ENCODE assay signal across 19 mouse cellular contexts in the genomic region with DNA sequence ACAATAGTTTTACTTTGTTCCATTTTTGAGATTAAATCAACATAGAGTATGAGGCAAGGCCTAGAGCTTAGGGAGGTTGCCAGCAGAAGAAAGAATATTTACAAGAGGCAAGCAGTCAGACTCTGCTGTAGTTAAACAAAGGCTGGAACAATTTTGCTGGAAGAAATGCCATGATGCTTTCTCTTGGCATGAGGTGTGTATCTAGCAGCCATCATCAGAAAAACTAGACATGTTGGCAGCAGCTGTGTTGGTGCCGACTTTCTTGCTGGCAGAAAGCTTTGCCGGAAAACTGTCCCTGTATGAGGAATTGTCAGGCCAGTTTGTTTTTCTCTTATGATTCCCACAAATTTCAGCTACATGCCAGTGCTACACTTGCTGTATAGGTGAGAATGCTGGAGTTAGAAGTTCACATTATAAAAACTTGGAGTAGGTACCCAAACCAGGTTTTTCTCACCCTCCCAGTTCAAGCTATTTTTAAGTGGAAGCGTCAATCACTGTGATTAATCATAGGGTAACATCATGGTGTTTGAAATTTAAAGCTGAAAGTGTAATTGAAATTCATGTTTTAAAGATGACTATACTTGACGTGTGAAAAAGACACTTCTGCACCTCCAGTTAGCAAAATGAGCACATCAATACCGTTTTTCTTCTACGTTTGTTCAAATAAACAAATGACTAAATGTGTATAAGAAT.
A peak's percentile ranks its signal among the peaks of the same experiment; 100 is the strongest.
DNase-seq lines count a peak whose midpoint lies in the region; ATAC-seq and TF ChIP-seq lines count a peak whose summit lies in the region.
"Had no signal": no experiment of that assay in that cellular context is flagged by ENCODE, and none has a peak within 500 bp of the region (broad histone marks: within the 10 kb centered on the region; RNA-seq: fewer than 3 reads in every experiment).

No protein-coding gene starts in this region.

- no peaks in the 10 kb centered on the region for H3K9me3 ChIP-seq in forebrain, embryonic 13.5 days (replicated peaks)
- H3K9me3 ChIP-seq in forebrain, embryonic 12.5 days: no peaks in the 10 kb centered on the region
- H3K9me3 ChIP-seq: embryonic facial prominence, embryonic 13.5 days; heart, embryonic 15.5 days; hindbrain, embryonic 10.5 days; intestine, embryonic 15.5 days; neural tube, embryonic 15.5 days had no signal

- no peak for TF ChIP-seq CTCF in layer of hippocampus, adult 2 months (conservative IDR thresholded peaks at IDR 0.05)
- TF ChIP-seq CTCF in cortical plate, adult 2 months (IDR thresholded peaks at IDR 0.05; ENCODE audit: extremely low read depth, insufficient read depth, low read length): no peak

- no peaks in the 10 kb centered on the region for H3K4me1 ChIP-seq in forebrain, embryonic 13.5 days
- H3K4me1 ChIP-seq in forebrain, embryonic 12.5 days: no peaks in the 10 kb centered on the region; the same call in 1 of the 2 replicates
- H3K4me1 ChIP-seq in cortical plate, adult 2 months (ENCODE audit: control insufficient read depth, insufficient read depth, low read length): peaks cover 3% of the 10 kb centered on the region
- H3K4me1 ChIP-seq: embryonic facial prominence, embryonic 13.5 days; heart, embryonic 15.5 days; hindbrain, embryonic 10.5 days; intestine, embryonic 15.5 days; neural tube, embryonic 15.5 days had no signal

- ATAC-seq in forebrain, embryonic 13.5 days: peak; percentile 57; the same call in 1 of the 2 replicates
- no peak for ATAC-seq in forebrain, embryonic 12.5 days (ENCODE audit: low FRiP score)
- no peak for ATAC-seq in inflammation-experienced regulatory T-cells, adult 6 months
- ATAC-seq: intestine, embryonic 15.5 days had no signal

- TF ChIP-seq POLR2A in cortical plate, adult 2 months (IDR thresholded peaks at IDR 0.05; ENCODE audit: extremely low read depth, insufficient read depth, low read length): no peak

- H3K36me3 ChIP-seq in forebrain, embryonic 13.5 days (ENCODE audit: poor library complexity, severe bottlenecking): no peaks in the 10 kb centered on the region
- H3K36me3 ChIP-seq in forebrain, embryonic 12.5 days (replicated peaks): no peaks in the 10 kb centered on the region
- H3K36me3 ChIP-seq: embryonic facial prominence, embryonic 13.5 days; heart, embryonic 15.5 days; hindbrain, embryonic 10.5 days; intestine, embryonic 15.5 days; neural tube, embryonic 15.5 days had no signal

- DNase-seq in layer of hippocampus, adult 2 months (ENCODE audit: low spot score in 2 of 2): peak; percentile 12 to 41
- DNase-seq in layer of hippocampus, postnatal 36 days: no peak
- peak; percentile 2 for DNase-seq in left cerebral cortex, postnatal 4 days
- DNase-seq: heart, adult 11 months; lung, adult 2 months; lung, postnatal 4 days; retina, postnatal 1 day; thymus, postnatal 36 days had no signal

- H3K27ac ChIP-seq in forebrain, embryonic 13.5 days: no peak overlapping the region
- no peak overlapping the region for H3K27ac ChIP-seq in forebrain, embryonic 12.5 days
- no peak overlapping the region for H3K27ac ChIP-seq in layer of hippocampus, adult 2 months
- H3K27ac ChIP-seq in cortical plate, adult 2 months (ENCODE audit: insufficient read depth, low read length): peak overlapping the region; percentile 15; the same call in 1 of the 2 replicates
- H3K27ac ChIP-seq: embryonic facial prominence, embryonic 13.5 days; heart, embryonic 15.5 days; hindbrain, embryonic 10.5 days; intestine, embryonic 15.5 days; kidney, postnatal 0 days; neural tube, embryonic 15.5 days had no signal

- no peak overlapping the region for H3K4me3 ChIP-seq in forebrain, embryonic 13.5 days
- H3K4me3 ChIP-seq in forebrain, embryonic 12.5 days (replicated peaks): no peak overlapping the region
- no peak overlapping the region for H3K4me3 ChIP-seq in layer of hippocampus, adult 2 months
- no peak overlapping the region for H3K4me3 ChIP-seq in cortical plate, adult 2 months (ENCODE audit: insufficient read depth, low read length)
- H3K4me3 ChIP-seq: embryonic facial prominence, embryonic 13.5 days; heart, embryonic 15.5 days; hindbrain, embryonic 10.5 days; intestine, embryonic 15.5 days; neural tube, embryonic 15.5 days had no signal

- intact Hi-C loops in left cerebral cortex, postnatal 4 days (cut with DNase I): no loop called here

- no peak overlapping the region for H3K9ac ChIP-seq in forebrain, embryonic 13.5 days
- no peak overlapping the region for H3K9ac ChIP-seq in forebrain, embryonic 12.5 days
- H3K9ac ChIP-seq: embryonic facial prominence, embryonic 13.5 days; heart, embryonic 15.5 days; intestine, embryonic 15.5 days; neural tube, embryonic 15.5 days had no signal

- WGBS in forebrain, embryonic 13.5 days: 78% methylated on average over 6 of the region's 6 CpGs
- WGBS in forebrain, embryonic 12.5 days: 79% methylated on average over 6 of the region's 6 CpGs

- H3K4me2 ChIP-seq in forebrain, embryonic 13.5 days: no peak overlapping the region
- no peak overlapping the region for H3K4me2 ChIP-seq in forebrain, embryonic 12.5 days
- H3K4me2 ChIP-seq: embryonic facial prominence, embryonic 13.5 days; heart, embryonic 15.5 days; intestine, embryonic 15.5 days; midbrain, embryonic 11.5 days; neural tube, embryonic 15.5 days had no signal

- H3K27me3 ChIP-seq in forebrain, embryonic 13.5 days: no peaks in the 10 kb centered on the region
- no peaks in the 10 kb centered on the region for H3K27me3 ChIP-seq in forebrain, embryonic 12.5 days
- H3K27me3 ChIP-seq: embryonic facial prominence, embryonic 13.5 days; heart, embryonic 15.5 days; intestine, embryonic 15.5 days; neural tube, embryonic 15.5 days had no signal

Comparison
In these comparisons a context has a peak if more than half of its experiments do, and no peak if none do; other contexts are left out.
1. DNase-seq: peak in layer of hippocampus, adult 2 months (2 of 2) and left cerebral cortex, postnatal 4 days (single experiment); none in layer of hippocampus, postnatal 36 days (0 of 2).